Mouse (Mus musculus): ENCODE measurements at regions not wholly inside any gene's neighbourhood (a gene's known extent, or its start where the extent isn't known, plus 50 kb on each side); places are given as distances from the start of the nearest gene placed in this dataset.

DNA sequence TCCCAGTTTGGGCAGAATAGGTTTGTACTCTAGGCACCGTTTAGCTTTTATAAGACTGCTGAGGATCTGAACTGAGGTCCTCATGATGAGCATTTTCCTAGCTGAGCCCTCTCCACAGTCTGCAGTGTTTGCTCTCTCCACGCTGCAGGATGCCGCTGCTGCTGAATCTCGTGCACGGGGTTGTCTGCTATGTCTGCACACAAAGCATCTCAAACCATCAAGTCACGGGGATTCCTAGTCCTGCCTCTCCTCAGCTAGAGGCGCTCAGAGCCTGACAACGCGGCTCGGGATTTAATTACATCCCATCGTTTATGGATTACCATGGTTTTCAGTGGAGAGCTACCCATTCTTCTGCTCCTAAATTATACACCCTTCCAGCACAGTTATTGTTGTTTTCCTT lies 175.6 kb downstream of the Rnf144b start:
- no peak for DNase-seq

DNA sequence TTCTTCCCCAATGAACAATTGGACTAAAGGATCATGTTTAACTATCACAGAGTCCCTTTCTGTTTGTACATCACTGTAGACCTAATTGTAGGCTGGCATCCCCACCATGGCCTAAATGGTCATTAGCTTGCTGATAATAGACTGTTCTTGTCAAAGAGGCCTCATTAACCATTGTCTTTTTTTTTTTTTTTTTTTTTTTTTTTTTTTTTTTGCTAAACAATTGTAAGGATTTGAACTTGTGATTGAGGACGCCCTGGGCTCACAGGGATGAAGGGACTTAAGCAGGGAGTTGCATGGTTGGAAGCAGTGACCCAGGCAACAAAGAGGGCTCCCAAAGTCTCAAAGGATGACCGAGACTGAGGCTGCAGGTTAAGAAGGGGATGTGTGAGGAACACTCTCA lies 178.0 kb downstream of the Rnf144b start:
- no peak for DNase-seq

DNA sequence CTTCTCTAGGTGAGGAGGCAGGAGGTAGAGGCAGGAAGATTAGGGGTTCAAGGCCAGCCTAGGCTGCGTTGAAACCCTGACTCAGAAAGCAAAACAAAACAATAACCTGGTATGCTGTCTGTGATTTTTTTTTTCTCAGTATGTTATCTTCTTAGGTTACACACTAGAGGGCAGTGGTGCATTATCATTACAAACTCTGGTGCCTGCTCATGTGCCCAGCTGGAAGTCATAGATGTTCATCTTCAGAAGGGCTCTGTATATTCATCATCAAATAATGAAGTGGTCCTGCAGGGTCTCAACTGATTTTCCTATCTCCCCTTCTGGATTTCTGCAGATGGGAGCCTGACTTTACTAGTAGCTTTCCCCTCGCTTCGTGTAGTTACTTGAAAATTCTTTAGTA lies 178.6 kb downstream of the Rnf144b start:
- DNase-seq, result no peak

DNA sequence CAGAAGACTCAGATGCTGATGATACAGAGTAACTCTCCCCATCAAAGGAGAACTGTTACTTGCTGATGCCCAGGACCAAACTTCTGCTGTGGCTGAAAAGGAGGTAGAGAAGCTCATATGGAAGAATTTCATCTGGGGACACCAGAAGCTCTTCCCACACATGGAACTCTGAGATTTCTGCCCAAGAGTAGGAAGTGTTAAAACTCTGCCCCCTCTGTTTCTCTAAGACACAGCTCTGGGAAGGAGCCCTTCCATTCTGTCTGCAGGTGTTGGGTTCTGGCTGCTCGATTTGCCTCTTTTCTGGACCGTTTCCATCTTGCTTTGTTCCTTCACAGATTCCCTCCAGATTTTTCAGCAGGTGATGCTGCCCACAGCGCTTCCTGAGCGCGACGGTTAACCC lies 187.0 kb downstream of the Rnf144b start:
- DNase-seq, result no peak

DNA sequence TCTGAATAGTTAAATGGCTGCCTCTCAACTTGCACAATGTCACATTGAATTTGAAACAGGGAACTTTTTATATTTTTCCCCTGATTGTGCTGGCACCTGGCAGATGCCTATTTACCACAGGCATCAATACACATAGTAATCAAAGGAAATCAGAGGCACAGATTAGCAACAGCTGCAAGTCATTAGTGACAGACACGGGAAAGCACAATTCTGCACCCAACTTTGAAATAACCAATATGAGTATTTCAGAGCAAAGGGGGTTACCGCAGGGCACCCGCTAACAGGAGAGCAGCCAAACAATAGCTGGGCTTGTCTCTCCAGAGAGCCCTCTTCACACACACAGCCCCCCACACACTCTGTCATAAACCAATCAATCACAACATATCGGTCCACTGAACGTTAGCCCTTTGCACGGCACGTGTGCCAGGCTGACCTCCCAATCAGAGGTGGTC lies 188.3 kb downstream of the Rnf144b start:
- no peak for DNase-seq

DNA sequence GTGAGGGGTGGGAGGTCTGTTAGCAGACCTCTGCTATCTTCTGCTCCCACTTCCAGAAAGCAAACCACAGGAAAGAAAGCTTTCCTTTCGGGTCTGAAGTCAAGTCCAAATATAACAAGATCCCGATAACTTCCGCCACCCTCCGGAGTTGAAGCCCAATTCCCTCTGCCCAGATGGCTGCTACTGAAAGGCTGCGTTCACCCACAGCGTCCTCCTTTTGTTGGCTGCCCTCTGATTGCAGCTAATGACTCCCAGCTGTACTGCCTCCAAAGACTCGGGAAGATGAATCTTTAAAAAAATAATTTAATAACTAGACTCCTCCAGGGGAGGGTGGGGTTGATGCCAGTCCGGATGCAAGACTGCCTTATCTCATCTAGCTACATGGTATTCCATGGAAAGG lies 197.1 kb downstream of the Rnf144b start:
- DNase-seq, result no peak

DNA sequence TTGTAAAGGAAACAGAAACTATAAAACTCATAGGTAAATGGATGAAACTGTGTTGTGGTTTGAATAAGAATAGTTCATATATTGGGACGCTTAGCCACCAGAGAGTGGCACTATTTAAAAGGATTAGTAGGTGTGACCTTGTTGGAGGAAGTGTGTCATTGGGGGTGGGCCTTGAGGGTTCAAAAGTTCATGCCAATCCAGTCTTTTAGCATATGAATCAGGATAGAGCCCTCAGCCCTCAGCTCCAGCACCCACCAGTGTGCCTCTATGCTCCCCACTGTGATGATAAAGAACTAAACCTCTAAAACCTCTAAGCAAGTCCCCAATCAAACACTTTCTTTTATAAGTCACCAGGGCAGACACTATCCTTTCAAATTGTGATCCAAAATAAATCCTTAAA lies 199.4 kb downstream of the Rnf144b start:
- no peak for DNase-seq

DNA sequence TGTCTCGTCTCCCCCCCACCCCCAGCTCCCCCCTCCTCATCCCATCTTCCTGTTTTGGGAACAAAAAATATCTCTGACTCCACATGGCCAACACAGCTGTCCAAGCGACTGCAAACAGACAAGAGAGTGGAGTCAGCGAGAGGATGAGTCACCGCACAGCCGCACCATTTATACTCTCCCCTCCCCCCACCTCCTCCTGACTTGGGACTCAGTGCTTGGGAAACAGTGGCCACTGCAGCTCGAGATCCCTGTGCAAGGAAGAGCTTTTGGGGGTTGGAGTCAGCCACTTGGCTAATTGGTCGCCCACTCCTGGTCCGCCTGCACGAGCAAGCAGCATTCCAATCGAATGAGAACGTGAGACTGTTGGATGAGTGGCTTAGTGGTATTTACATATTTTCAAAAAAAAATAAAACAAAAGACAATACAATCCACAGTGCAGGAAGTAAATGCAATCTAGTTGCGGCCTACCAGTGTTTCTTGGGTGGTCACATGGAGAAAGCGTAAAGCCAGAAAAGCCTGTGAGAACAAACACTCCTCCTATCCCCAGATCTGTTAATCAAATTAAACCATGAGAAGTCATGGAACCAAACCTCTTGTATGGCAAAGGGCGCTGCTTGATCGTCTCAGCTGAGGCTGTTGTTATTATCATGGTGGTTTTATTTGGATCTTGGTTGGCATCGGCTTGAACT lies 213.7 kb downstream of the Rnf144b start:
- DNase-seq, result peak; percentile 36

DNA sequence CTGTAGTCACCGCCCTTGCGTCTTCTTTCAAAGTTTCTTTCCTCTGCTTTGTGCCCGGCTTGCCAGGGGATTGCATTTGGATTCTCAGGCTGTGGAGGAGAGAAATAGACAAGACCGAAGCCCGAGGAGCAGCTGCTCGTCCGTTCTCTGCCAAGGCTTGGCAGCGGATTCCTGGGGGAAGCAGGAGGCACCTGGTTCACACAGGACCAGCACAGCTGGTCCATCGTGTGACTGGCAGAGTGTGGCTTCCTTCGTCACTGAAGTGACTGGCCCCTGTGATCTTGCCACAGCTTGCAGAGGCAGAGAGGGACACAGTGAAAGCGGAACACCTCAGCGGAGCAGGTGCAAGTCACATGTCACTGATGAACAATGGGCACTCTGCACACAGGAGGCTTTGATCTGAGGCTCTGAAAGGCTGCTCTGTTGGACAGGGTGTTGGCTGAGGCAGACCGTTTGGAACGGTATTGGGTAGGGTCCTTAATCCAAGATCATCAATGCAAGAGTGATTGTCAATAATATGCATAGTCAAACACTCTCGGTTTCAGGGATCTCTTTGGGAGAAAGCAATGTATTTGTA lies 214.5 kb downstream of the Rnf144b start:
- DNase-seq, result no peak

DNA sequence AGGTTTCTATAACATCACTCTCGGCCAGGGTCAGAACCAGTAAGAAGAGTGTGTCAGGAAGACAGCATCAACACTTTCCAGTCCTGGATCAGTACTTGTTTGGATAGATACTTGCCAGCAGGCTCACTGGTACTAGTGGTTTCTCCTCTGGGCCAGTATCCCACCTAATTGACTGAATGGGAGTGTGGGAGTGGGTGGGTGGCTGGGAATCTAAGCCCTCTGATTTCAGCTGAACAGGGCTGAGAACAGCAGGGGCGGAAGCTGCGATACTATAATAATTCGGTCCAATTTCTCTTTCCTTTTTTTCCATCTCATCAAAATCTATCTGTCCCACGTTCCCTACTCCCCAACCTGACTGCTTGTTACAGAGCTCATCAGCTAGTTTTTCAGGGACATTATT lies 217.0 kb downstream of the Rnf144b start:
- DNase-seq, result no peak

DNA sequence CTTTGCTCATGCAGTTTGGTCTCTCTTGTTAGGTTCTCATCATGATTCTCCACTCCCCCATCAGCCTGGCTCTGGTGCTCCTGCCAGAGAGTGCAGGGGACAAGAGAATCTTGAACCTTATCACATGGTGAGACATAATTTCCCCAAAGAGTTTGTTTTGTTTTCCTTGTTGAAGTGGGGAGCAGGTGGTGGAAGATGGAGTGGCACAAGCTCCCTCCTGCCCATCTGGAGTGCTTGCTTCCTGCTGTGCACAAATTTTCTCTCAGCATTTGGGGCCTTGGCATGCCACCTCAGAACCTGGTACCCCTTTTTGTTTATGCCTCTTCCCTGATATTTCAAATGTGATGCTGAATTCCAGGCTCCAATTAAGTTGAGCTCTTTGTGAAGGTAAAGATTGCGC lies 219.9 kb downstream of the Rnf144b start:
- no peak for DNase-seq

DNA sequence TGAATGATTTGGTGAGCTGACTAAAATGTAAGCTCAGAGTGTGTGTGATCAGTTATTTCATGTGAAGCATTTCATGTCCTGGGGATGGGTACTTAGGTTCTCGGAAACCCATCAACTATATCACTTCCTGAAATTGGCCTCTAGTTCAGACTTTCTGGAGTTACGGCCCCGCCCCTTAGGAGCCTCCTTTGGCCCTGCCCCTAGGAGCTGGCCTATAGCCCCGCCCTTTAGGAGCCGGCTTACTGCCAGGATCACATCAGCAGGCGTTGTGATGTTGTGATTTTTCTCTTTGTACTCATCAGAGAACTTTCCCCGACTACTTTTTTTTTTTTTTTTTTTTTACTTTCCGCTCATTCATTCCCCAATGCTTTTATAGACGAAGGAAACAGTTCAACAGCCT lies 223.1 kb downstream of the Rnf144b start:
- peak; percentile 47 for DNase-seq

DNA sequence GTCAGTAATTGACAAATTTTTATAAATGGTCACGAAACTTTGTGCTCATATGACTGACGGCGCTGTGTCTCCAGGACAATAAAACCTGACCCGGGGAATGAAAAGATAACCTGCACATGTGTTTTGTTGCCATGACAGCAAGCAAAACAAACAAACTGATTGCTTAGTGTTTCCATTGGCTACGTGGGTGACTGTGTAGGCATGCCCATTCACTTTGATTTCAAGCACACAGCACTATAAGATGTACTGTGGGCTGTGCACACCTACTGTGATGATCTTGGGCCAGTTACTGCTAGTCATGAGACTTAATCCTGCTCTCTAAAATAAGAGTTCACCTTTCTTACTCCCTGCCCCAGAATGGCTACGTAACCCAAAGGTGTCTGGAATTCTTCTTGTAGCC lies 225.4 kb downstream of the Rnf144b start:
- no peak for DNase-seq

DNA sequence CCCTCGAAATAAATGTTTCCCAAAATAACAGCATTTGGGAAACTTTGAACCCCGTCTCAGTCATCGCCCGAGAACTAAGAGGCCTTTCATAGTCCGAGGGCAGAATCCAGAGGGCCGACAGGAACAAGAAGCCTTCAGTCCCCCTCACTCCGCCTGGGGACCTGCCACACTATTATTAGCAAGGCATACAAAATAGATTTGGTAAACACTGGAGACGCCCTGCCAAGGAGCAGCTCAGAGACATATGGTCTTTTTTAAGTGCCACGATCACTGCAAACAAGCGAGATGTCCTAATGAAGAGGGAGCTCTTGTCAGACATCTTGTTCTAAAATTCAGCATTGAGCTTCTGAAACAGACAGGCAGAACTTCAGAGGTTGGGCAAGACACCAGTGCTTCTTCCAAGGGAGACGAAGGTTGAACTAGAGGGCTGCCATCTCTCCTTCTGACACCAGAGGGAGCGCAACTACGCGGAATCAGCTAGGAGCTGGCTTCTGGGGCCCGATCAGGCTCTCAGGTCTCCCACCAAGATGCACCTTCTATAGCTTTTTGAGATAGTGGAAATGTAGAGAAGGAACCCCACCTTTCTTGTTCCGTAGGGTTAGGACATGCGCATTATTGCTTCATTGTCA lies 226.2 kb downstream of the Rnf144b start:
- DNase-seq, result peak; percentile 80

DNA sequence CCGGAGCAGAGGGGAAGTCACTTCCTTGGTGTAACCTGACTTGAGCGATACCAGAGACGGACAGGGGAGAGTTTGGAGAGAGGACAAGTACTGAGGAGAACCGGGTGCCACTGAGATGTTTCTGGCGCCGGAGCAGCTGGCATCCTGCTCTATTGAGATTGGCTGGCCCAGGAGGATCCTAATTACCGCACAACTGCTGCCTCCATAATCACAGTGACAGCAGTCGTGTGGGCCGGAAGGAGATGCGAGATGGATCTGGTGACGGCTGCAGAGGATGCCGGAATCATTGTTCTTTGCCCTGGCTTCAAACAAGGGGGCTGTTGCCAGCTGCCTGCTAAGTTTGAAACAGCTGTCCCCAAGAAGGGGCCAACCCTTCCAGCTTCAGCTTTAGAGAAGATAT lies 232.0 kb downstream of the Rnf144b start:
- DNase-seq, result no peak

DNA sequence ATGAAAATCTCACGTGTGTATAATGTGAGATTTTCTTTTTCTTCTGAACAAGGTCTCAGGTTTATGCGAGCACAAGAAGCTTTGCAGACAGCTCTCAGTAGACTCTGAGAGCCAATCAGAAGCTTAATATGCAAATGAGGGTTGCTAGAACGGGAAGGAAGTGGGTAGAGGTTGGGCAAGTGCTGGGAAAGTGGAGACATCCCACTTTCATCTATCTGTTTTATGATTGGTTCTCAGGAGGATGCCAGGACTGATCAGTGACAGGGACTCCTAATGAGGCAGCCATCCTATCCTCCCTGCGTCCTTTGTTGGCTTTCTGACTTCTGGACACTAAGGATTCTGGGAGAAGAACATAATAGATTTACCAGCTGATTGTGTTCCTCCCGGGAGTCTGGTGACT lies 232.7 kb downstream of the Rnf144b start:
- DNase-seq, result no peak

DNA sequence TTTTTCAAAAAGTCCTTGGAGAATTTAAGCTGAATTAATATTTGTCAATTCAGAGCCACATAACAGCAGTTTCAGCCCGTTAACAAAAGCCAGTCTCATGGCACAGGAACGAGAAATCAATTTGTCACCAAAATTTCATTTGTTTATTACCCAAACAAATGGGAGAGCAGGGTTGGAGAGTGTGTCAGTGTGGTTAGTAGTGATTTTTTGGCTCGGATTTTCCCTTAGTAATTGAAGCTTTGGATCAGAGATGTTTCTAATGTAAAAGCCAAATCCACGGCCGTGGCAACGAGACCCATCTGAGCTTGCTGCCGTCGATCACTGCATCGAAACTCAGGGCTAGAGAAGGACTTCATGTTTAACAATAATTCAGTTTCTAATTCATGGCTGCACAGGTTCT lies 236.5 kb downstream of the Rnf144b start:
- DNase-seq, result no peak

DNA sequence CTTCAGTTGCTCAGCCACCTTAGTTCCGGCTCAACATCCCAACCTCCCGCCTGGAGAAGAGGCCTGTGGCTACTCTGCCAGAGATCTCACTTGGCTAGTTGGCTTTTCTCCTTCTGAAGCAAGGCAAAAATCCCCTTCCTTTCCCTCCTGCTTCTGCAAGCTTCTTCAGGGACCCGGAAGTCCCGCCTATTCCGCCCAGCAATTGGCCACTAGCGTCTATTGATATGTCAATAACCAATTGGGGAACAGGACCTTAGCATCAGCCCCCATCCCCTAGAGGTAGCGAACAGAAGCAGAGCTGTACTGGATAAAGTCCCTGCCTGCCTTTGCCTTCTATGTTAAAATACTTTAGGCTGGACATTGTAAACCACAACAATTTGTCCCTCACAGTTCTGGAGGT lies 243.3 kb downstream of the Rnf144b start:
- no peak for DNase-seq

DNA sequence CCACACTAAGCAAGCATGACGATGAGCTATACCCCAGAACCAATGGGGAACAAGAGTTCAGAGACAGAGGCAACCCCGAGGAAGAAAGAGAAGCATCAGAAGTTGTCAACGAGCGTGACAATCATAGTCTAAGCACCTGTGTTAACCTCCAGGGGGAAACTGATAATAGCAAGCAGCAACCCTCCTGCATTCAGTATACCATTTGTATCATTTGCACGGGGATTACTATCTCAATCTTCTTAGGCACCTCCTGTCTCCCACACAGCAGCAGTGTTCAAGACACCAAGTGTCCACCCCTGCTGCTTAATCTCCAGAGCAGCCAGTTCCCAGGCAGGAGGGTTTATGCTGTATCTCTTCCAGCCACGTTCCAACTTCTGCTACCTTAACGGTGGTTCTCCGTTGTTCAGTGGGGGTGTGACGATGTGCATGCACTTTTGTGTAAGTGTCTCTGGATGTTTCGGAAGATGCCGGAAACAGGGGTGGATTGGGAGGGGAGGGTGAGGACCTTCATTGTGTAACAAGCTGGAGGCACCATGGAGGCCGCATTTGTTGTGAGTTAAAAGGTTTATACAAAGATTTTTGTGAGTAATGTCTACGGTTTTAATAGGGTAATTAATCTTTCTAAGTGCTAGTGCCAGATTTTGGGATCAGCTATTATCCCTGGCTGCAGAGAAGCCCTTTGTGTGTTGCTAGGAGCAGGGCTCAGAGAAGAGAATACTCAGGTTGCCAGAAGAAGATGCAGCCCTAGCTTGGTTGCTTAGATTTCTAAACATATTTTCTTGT lies 245.8 kb downstream of the Rnf144b start:
- no peak for DNase-seq

DNA sequence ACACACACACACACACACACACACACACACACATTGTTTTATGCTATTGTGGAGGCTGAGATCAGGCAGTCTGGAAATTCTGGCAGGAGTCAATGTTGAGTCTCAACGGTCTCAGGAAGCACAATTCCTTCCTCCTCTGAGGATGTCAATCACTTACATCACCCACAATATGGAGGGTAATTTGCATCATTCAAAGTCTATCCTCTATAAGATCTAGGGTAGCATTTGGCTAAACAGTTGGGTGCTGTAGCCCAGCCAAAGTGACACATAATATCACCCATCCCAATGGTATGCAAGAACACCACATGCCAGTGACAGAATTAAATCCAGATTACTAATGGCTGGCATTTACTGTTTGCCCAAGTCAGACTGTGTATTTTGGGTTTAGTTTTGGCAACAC lies 252.1 kb downstream of the Rnf144b start:
- no peak for DNase-seq

DNA sequence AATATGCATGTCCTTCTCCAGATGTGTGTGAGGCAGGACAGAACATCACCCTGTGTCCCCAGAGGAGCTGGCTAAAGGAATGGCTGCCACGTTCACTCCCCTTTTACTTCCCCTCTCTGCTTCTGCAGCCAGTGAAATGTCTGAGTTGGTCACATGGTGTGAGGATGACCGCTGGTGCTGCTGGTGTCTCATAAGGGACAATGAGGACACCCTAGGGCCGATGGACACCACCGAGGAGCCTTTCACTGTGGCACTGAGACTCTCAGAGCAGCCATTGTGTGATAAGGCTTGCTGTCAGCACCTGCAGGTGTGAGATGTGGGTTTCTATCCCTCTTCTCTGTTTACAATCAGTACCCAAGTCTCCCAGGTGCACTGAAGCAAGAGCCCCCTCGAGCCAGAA lies 268.6 kb downstream of the Rnf144b start:
- DNase-seq, result no peak

DNA sequence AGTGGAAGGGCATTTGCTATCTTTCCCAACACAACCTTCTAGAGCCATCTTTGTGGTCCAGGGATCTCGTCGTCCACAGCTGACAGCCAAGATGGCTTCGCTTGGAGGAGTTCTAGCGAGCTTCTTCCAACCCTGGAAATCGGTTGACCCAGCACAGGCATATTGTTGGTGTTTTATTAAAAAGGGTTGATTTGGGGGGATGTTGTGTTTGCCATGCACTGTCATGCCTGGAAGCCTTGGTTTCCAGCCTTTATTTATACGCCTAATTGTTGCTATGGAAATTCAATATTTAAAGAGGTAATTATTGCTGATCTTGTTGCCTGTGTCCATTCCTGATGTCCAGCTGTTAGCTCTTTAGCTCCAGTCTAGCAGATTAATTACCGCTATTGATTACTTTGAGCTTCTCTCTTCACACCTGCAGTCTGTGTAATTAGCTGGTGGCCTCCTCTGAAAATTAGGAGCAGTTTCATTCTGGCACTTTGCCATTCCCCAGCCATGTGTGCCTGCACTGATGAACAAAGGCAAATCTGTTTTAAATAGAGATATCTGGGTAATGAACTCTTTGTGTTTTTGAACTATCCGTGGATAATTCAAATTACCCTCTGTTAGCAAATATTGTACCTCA lies 275.4 kb downstream of the Rnf144b start:
- DNase-seq, result no peak

DNA sequence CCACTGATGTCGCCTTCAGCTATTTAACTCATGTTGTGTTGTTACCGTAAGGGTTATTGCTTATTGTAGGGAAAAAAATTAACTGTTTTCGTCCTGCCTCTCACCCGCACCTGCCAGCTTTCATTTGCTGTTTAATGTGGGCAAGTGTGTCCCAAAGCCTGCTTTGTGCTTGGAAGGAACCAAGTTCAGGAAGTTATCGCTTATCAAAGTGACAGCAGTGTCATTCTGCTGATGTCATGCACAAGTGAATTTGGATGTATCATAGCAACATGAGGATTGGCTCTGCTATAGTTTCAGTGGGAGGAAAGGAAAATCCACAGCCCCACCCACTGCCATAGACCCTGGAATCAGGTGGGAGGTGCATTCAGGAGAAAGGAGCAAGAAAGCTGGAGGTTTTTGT lies 276.5 kb downstream of the Rnf144b start:
- no peak for DNase-seq
